Mouse (Mus musculus) frontal cortex, adult 2 months (tissue): ENCODE results near the gene B9d1. TPM values are rescaled to one million over a fixed set of nuclear protein-coding genes. Genes with fewer than 3 reads are reported as not detected.

Experiments
- DNase-seq, 2 experiments: peaks; one replicate each; pipeline ENCODE4 v3.0.0; 2022; ENCODE audit warnings: low spot score in 1 of 2; ENCODE audit errors: extremely low spot score in 1 of 2
- polyA plus RNA-seq: library from polyadenylated mRNA; depleted of rRNA; stranded (reverse); fragments of >200 nt; gene quantifications from 2 replicates; pipeline ENCODE4 v1.2.3, GENCODE M21; 2012; rRNA removed

Gene B9d1
- polyA plus RNA-seq, 1 experiment, result 46.8 TPM

- no peak for DNase-seq
Measured at GRCm38 (mm10) chr11:61536952-61537351, 32.0 kb downstream of the B9d1 start.

GRCm38 (mm10) chr11:61537362-61537761, 32.4 kb downstream of the B9d1 start:
- DNase-seq, result peak; percentile 50 to 59

- DNase-seq, result no peak
Measured at GRCm38 (mm10) chr11:61540642-61541041, 35.7 kb downstream of the B9d1 start.

GRCm38 (mm10) chr11:61541106-61541505, 36.2 kb downstream of the B9d1 start:
- DNase-seq, result no peak

- no peak for DNase-seq
Measured at GRCm38 (mm10) chr11:61545586-61545985, 40.6 kb downstream of the B9d1 start.

GRCm38 (mm10) chr11:61546452-61546851, 41.5 kb downstream of the B9d1 start:
- DNase-seq, result no peak

GRCm38 (mm10) chr11:61547710-61548109, 42.8 kb downstream of the B9d1 start:
- no peak for DNase-seq

GRCm38 (mm10) chr11:61550631-61551030, 45.7 kb downstream of the B9d1 start:
- no peak for DNase-seq

- no peak for DNase-seq
Measured at GRCm38 (mm10) chr11:61553015-61553754, 48.2 kb downstream of the B9d1 start.

- no peak for DNase-seq
Measured at GRCm38 (mm10) chr11:61559572-61559971, 54.6 kb downstream of the B9d1 start.

- no peak for DNase-seq
Measured at GRCm38 (mm10) chr11:61562421-61562820, 57.5 kb downstream of the B9d1 start.

Other genes starting within 250 kb of the B9d1 start
- 47.2 and 52.6 TPM in 2 replicates for gene Aldh3a2, start 237.7 kb upstream of the B9d1 start, polyA plus RNA-seq
- gene Slc47a2, start 162.3 kb upstream of the B9d1 start, polyA plus RNA-seq, result 0.14 and 0.27 TPM in 2 replicates
- 4.8 TPM in 2 replicates for gene Slc47a1, start 126.8 kb upstream of the B9d1 start, polyA plus RNA-seq
- gene Rnf112, start 51.0 kb upstream of the B9d1 start, polyA plus RNA-seq, result 317 and 322 TPM in 2 replicates
- gene Mfap4, start 19.7 kb upstream of the B9d1 start, polyA plus RNA-seq, result 4.0 and 4.3 TPM in 2 replicates
- gene Mapk7, start 10.7 kb upstream of the B9d1 start, polyA plus RNA-seq, result 34.8 and 35.2 TPM in 2 replicates
- gene Epn2, start 74.5 kb downstream of the B9d1 start, polyA plus RNA-seq, result 90.5 and 98.3 TPM in 2 replicates
- gene Grap, start 148.1 kb downstream of the B9d1 start, polyA plus RNA-seq, result 6.6 and 7.2 TPM in 2 replicates
- gene Fam83g, start 178.9 kb downstream of the B9d1 start, polyA plus RNA-seq, result 0.06 and 0.13 TPM in 2 replicates
- 0.04 and 0.13 TPM in 2 replicates for gene Slc5a10, start 215.7 kb downstream of the B9d1 start, polyA plus RNA-seq